Mouse (Mus musculus): Measurements from ENCODE around the gene Olfr231. TPM values are rescaled to one million over a fixed set of nuclear protein-coding genes. Genes with fewer than 3 reads are reported as not detected.

Gene Olfr231
- total and polyA plus RNA-seq, 2 experiments from 2014 or later: not detected

GRCm38 (mm10) chr1:174096591-174096990 is 24.4 kb downstream of the Olfr231 start, which contains the start of gene Olfr427:
Gene Olfr427 (plus strand): TSS chr1:174096891.
- ATAC-seq (ENCODE audit: insufficient read depth, low read depth) (no peak), DNase-seq (ENCODE audit: low spot score) (no peak)
- Histone ChIP-seq H3K4me3 (ENCODE audit: low read depth, low read length) (no peak within 1 kb of the TSS), H3K36me3 (replicated peaks; ENCODE audit: control insufficient read depth, insufficient read depth, low read length) (no peaks in the 10 kb centered on the region), H3K4me2 (ENCODE audit: low read depth, low read length) (no peak within 1 kb of the TSS), H3K9ac (replicated peaks; ENCODE audit: low read depth, low read length) (no peak within 1 kb of the TSS), H3K27me3 (ENCODE audit: control insufficient read depth, insufficient read depth, low read length) (no peaks in the 10 kb centered on the region), H3K4me1 (ENCODE audit: control insufficient read depth, insufficient read depth) (no peaks in the 10 kb centered on the region), H3K27ac (ENCODE audit: low read depth) (no peak within 1 kb of the TSS), H3K9me3 (replicated peaks; ENCODE audit: control insufficient read depth, low read length) (no peaks in the 10 kb centered on the region)
- TF ChIP-seq EP300 (IDR thresholded peaks at IDR 0.05; ENCODE audit: low read depth): no peak
- TF ChIP-seq CTCF (IDR thresholded peaks at IDR 0.05; ENCODE audit: low read depth): no peak
- WGBS: 79% methylated on average over 1 of the region's 1 CpGs

- DNase-seq (ENCODE audit: low spot score) (no peak), ATAC-seq (ENCODE audit: insufficient read depth, low read depth) (no peak)
- Histone ChIP-seq H3K4me3 (ENCODE audit: low read depth, low read length) (no peak within 1 kb of the TSS), H3K9me3 (replicated peaks; ENCODE audit: control insufficient read depth, low read length) (no peaks in the 10 kb centered on the region), H3K27ac (ENCODE audit: low read depth) (no peak within 1 kb of the TSS), H3K9ac (replicated peaks; ENCODE audit: low read depth, low read length) (no peak within 1 kb of the TSS), H3K27me3 (ENCODE audit: control insufficient read depth, insufficient read depth, low read length) (no peaks in the 10 kb centered on the region), H3K36me3 (replicated peaks; ENCODE audit: control insufficient read depth, insufficient read depth, low read length) (no peaks in the 10 kb centered on the region), H3K4me2 (ENCODE audit: low read depth, low read length) (no peak within 1 kb of the TSS), H3K4me1 (ENCODE audit: control insufficient read depth, insufficient read depth) (no peaks in the 10 kb centered on the region)
- WGBS: 77% methylated on average over 2 of the region's 2 CpGs
- TF ChIP-seq EP300 (IDR thresholded peaks at IDR 0.05; ENCODE audit: low read depth) (no peak), CTCF (IDR thresholded peaks at IDR 0.05; ENCODE audit: low read depth) (no peak)
Measured at GRCm38 (mm10) chr1:174084031-174084430, 36.9 kb downstream of the Olfr231 start, which contains the start of gene Olfr429. Gene Olfr429 (plus strand): TSS chr1:174084331.

GRCm38 (mm10) chr1:174066305-174066704 is 54.7 kb downstream of the Olfr231 start, which contains the start of gene Olfr430:
Gene Olfr430 (plus strand): TSS chr1:174066605.
- H3K9ac ChIP-seq (replicated peaks; ENCODE audit: low read depth, low read length): no peak within 1 kb of the TSS
- no peak within 1 kb of the TSS for H3K4me3 ChIP-seq (ENCODE audit: low read depth, low read length)
- H3K4me1 ChIP-seq (ENCODE audit: control insufficient read depth, insufficient read depth): no peaks in the 10 kb centered on the region
- ATAC-seq (ENCODE audit: insufficient read depth, low read depth) (no peak), DNase-seq (ENCODE audit: low spot score) (no peak)
- H3K27ac ChIP-seq (ENCODE audit: low read depth): no peak within 1 kb of the TSS
- no peaks in the 10 kb centered on the region for H3K9me3 ChIP-seq (replicated peaks; ENCODE audit: control insufficient read depth, low read length)
- 85% methylated on average over 3 of the region's 3 CpGs for WGBS
- no peak within 1 kb of the TSS for H3K4me2 ChIP-seq (ENCODE audit: low read depth, low read length)
- no peak for TF ChIP-seq CTCF (IDR thresholded peaks at IDR 0.05; ENCODE audit: low read depth)
- TF ChIP-seq EP300 (IDR thresholded peaks at IDR 0.05; ENCODE audit: low read depth): no peak
- H3K27me3 ChIP-seq (ENCODE audit: control insufficient read depth, insufficient read depth, low read length): no peaks in the 10 kb centered on the region
- H3K36me3 ChIP-seq (replicated peaks; ENCODE audit: control insufficient read depth, insufficient read depth, low read length): no peaks in the 10 kb centered on the region

Other genes with a start within 250 kb of the Olfr231 start
- gene Ifi211, start 208.1 kb downstream of the Olfr231 start, total RNA-seq (2014; rRNA removed; ENCODE audit: low replicate concordance): 0.11 and 1.0 TPM in 2 replicates
- 1.5 and 1.7 TPM in 2 replicates for gene Ifi211, start 208.1 kb downstream of the Olfr231 start, polyA plus RNA-seq (2015; fragmentation: Nextera tagmentation; extraction: Ambion mirVana)
- gene Mndal, start 178.7 kb downstream of the Olfr231 start, total RNA-seq (2014; rRNA removed; ENCODE audit: low replicate concordance): 0.15 and 0.65 TPM in 2 replicates
- 7.7 and 8.1 TPM in 2 replicates for gene Mndal, start 178.7 kb downstream of the Olfr231 start, polyA plus RNA-seq (2015; fragmentation: Nextera tagmentation; extraction: Ambion mirVana)
- gene Ifi203, start 178.5 kb downstream of the Olfr231 start, total RNA-seq (2014; rRNA removed; ENCODE audit: low replicate concordance): 2.2 and 6.3 TPM in 2 replicates
- gene Ifi203, start 178.5 kb downstream of the Olfr231 start, polyA plus RNA-seq (2015; fragmentation: Nextera tagmentation; extraction: Ambion mirVana): 4.5 and 4.7 TPM in 2 replicates
- not detected in 2 replicates for gene Ifi202b, start 138.4 kb downstream of the Olfr231 start, total RNA-seq (2014; rRNA removed; ENCODE audit: low replicate concordance)
- gene Ifi202b, start 138.4 kb downstream of the Olfr231 start, polyA plus RNA-seq (2015; fragmentation: Nextera tagmentation; extraction: Ambion mirVana): not detected in 2 replicates
- 0.12 TPM in 1 of 2 replicates, not detected in the other for gene Ifi205, start 89.4 kb downstream of the Olfr231 start, total RNA-seq (2014; rRNA removed; ENCODE audit: low replicate concordance)
- 0.54 and 0.56 TPM in 2 replicates for gene Ifi205, start 89.4 kb downstream of the Olfr231 start, polyA plus RNA-seq (2015; fragmentation: Nextera tagmentation; extraction: Ambion mirVana)
- not detected in 2 replicates for gene Olfr433, start 80.5 kb downstream of the Olfr231 start, total RNA-seq (2014; rRNA removed; ENCODE audit: low replicate concordance)
- not detected in 2 replicates for gene Olfr433, start 80.5 kb downstream of the Olfr231 start, polyA plus RNA-seq (2015; fragmentation: Nextera tagmentation; extraction: Ambion mirVana)
- not detected in 2 replicates for gene Olfr432, start 72.0 kb downstream of the Olfr231 start, total RNA-seq (2014; rRNA removed; ENCODE audit: low replicate concordance)
- not detected in 2 replicates for gene Olfr432, start 72.0 kb downstream of the Olfr231 start, polyA plus RNA-seq (2015; fragmentation: Nextera tagmentation; extraction: Ambion mirVana)
- gene Olfr430, start 54.6 kb downstream of the Olfr231 start, total RNA-seq (2014; rRNA removed; ENCODE audit: low replicate concordance): not detected in 2 replicates
- gene Olfr430, start 54.6 kb downstream of the Olfr231 start, polyA plus RNA-seq (2015; fragmentation: Nextera tagmentation; extraction: Ambion mirVana): not detected in 2 replicates
- not detected in 2 replicates for gene Olfr429, start 36.8 kb downstream of the Olfr231 start, total RNA-seq (2014; rRNA removed; ENCODE audit: low replicate concordance)
- gene Olfr429, start 36.8 kb downstream of the Olfr231 start, polyA plus RNA-seq (2015; fragmentation: Nextera tagmentation; extraction: Ambion mirVana): not detected in 2 replicates
- not detected in 2 replicates for gene Olfr427, start 24.3 kb downstream of the Olfr231 start, total RNA-seq (2014; rRNA removed; ENCODE audit: low replicate concordance)
- not detected in 2 replicates for gene Olfr427, start 24.3 kb downstream of the Olfr231 start, polyA plus RNA-seq (2015; fragmentation: Nextera tagmentation; extraction: Ambion mirVana)
- not detected in 2 replicates for gene Olfr424, start 10.4 kb upstream of the Olfr231 start, total RNA-seq (2014; rRNA removed; ENCODE audit: low replicate concordance)
- not detected in 2 replicates for gene Olfr424, start 10.4 kb upstream of the Olfr231 start, polyA plus RNA-seq (2015; fragmentation: Nextera tagmentation; extraction: Ambion mirVana)
- gene Olfr420, start 34.5 kb upstream of the Olfr231 start, total RNA-seq (2014; rRNA removed; ENCODE audit: low replicate concordance): not detected in 2 replicates
- not detected in 2 replicates for gene Olfr420, start 34.5 kb upstream of the Olfr231 start, polyA plus RNA-seq (2015; fragmentation: Nextera tagmentation; extraction: Ambion mirVana)
- gene Spta1, start 51.6 kb upstream of the Olfr231 start, total RNA-seq (2014; rRNA removed; ENCODE audit: low replicate concordance): 1.9 and 3.7 TPM in 2 replicates
- 1.3 and 1.5 TPM in 2 replicates for gene Spta1, start 51.6 kb upstream of the Olfr231 start, polyA plus RNA-seq (2015; fragmentation: Nextera tagmentation; extraction: Ambion mirVana)
- gene Olfr419, start 130.9 kb upstream of the Olfr231 start, total RNA-seq (2014; rRNA removed; ENCODE audit: low replicate concordance): not detected in 2 replicates
- gene Olfr419, start 130.9 kb upstream of the Olfr231 start, polyA plus RNA-seq (2015; fragmentation: Nextera tagmentation; extraction: Ambion mirVana): not detected in 2 replicates
- not detected in 2 replicates for gene Mptx1, start 209.4 kb upstream of the Olfr231 start, total RNA-seq (2014; rRNA removed; ENCODE audit: low replicate concordance)
- gene Mptx1, start 209.4 kb upstream of the Olfr231 start, polyA plus RNA-seq (2015; fragmentation: Nextera tagmentation; extraction: Ambion mirVana): not detected in 2 replicates
- gene Olfr417, start 244.0 kb upstream of the Olfr231 start, total RNA-seq (2014; rRNA removed; ENCODE audit: low replicate concordance): not detected in 2 replicates
- not detected in 2 replicates for gene Olfr417, start 244.0 kb upstream of the Olfr231 start, polyA plus RNA-seq (2015; fragmentation: Nextera tagmentation; extraction: Ambion mirVana)

All from heart, postnatal 0 days (tissue).